Mouse (Mus musculus): Measurements from ENCODE around the gene Wdr11.

The Wdr11 gene

GRCm38 (mm10) chr7:129591371-129592131 is at the start of gene Wdr11:
TSS of gene Wdr11 (plus strand) at chr7:129591863.
- in situ Hi-C loops (cut with MseI, MboI) = no loop called here

- in situ Hi-C loops (cut with MseI, MboI) = no loop called here
Measured at GRCm38 (mm10) chr7:129567541-129567940, 24.1 kb upstream of the Wdr11 start.

GRCm38 (mm10) chr7:129568338-129568737 is 23.3 kb upstream of the Wdr11 start:
- in situ Hi-C loops (cut with MseI, MboI) = no loop called here

GRCm38 (mm10) chr7:129574471-129574870 is 17.2 kb upstream of the Wdr11 start:
- in situ Hi-C loops (cut with MseI, MboI) = no loop called here

- in situ Hi-C loops (cut with MseI, MboI) = no loop called here
Measured at GRCm38 (mm10) chr7:129575110-129575784, 16.4 kb upstream of the Wdr11 start.

GRCm38 (mm10) chr7:129592132-129592745 is 576 bp downstream of the Wdr11 start:
- in situ Hi-C loops (cut with MseI, MboI) = no loop called here

GRCm38 (mm10) chr7:129597186-129597585 is 5.5 kb downstream of the Wdr11 start:
- in situ Hi-C loops (cut with MseI, MboI) = no loop called here

GRCm38 (mm10) chr7:129606291-129606690 is 14.6 kb downstream of the Wdr11 start:
- in situ Hi-C loops (cut with MseI, MboI) = no loop called here

GRCm38 (mm10) chr7:129621141-129621540 is 29.5 kb downstream of the Wdr11 start:
- in situ Hi-C loops (cut with MseI, MboI) = no loop called here

- in situ Hi-C loops (cut with MseI, MboI) = loop anchor here in 1 of 2 experiments (25.0 kb wide), 1 partner anchor 857 kb away; no protein-coding TSS in a partner anchor
Measured at GRCm38 (mm10) chr7:129630351-129630750, 38.7 kb downstream of the Wdr11 start.

GRCm38 (mm10) chr7:129631453-129631852 is 39.8 kb downstream of the Wdr11 start:
- in situ Hi-C loops (cut with MseI, MboI) = loop anchor here in 1 of 2 experiments (25.0 kb wide), 1 partner anchor 856 kb away; no protein-coding TSS in a partner anchor

- in situ Hi-C loops (cut with MseI, MboI) = loop anchor here in 1 of 2 experiments (25.0 kb wide), 1 partner anchor 851 kb away; no protein-coding TSS in a partner anchor
Measured at GRCm38 (mm10) chr7:129635898-129636640, 44.4 kb downstream of the Wdr11 start.

GRCm38 (mm10) chr7:129636992-129637391 is 45.3 kb downstream of the Wdr11 start:
- in situ Hi-C loops (cut with MseI, MboI) = loop anchor here in 1 of 2 experiments (25.0 kb wide), 1 partner anchor 850 kb away; no protein-coding TSS in a partner anchor

- in situ Hi-C loops (cut with MseI, MboI) = loop anchor here in 1 of 2 experiments (25.0 kb wide), 1 partner anchor 849 kb away; no protein-coding TSS in a partner anchor
Measured at GRCm38 (mm10) chr7:129637906-129638475, 46.3 kb downstream of the Wdr11 start.

GRCm38 (mm10) chr7:129639006-129639405 is 47.3 kb downstream of the Wdr11 start:
- in situ Hi-C loops (cut with MseI, MboI) = loop anchor here in 1 of 2 experiments (25.0 kb wide), 1 partner anchor 848 kb away; no protein-coding TSS in a partner anchor

- in situ Hi-C loops (cut with MseI, MboI) = loop anchor here (10.0 to 25.0 kb wide), 2 partner anchors 835 to 847 kb away; no protein-coding TSS in a partner anchor
Measured at GRCm38 (mm10) chr7:129639833-129640232, 48.2 kb downstream of the Wdr11 start.

- in situ Hi-C loops (cut with MseI, MboI) = loop anchor here (10.0 to 25.0 kb wide), 2 partner anchors 832 to 844 kb away; no protein-coding TSS in a partner anchor
Measured at GRCm38 (mm10) chr7:129643290-129643689, 51.6 kb downstream of the Wdr11 start.

GRCm38 (mm10) chr7:129647798-129648197 is 56.1 kb downstream of the Wdr11 start:
- in situ Hi-C loops (cut with MseI, MboI) = loop anchor here (10.0 to 25.0 kb wide), 2 partner anchors 827 to 840 kb away; no protein-coding TSS in a partner anchor

- in situ Hi-C loops (cut with MseI, MboI) = loop anchor here (10.0 to 25.0 kb wide), 2 partner anchors 826 to 838 kb away; no protein-coding TSS in a partner anchor
Measured at GRCm38 (mm10) chr7:129648938-129649337, 57.3 kb downstream of the Wdr11 start.

GRCm38 (mm10) chr7:129650717-129651116 is 59.1 kb downstream of the Wdr11 start:
- in situ Hi-C loops (cut with MseI, MboI) = loop anchor here (5.0 to 25.0 kb wide), 5 partner anchors 262 to 737 kb away; no protein-coding TSS in a partner anchor
